Mouse (Mus musculus) right cerebral cortex, adult 18-20 months (tissue): ENCODE data around the gene Irgm2.
"Not testable (repeated sequence)": the region's sequence is repeated elsewhere in the genome, so short reads cannot be mapped to it uniquely, and the experiment has no call there.

Experiments used
- DNase-seq: peaks from one replicate; pipeline ENCODE4 v3.0.0; 2022; ENCODE audit warnings: mixed read lengths

Irgm2 gene

GRCm38 (mm10) chr11:58199229-58200037 is at the start of gene Irgm2, which contains the start of gene Igtp:
Gene Irgm2, plus strand, starts transcription at chr11:58199618.
Gene Igtp, plus strand, starts transcription at chr11:58199556.
- peak; percentile 51 for DNase-seq

- DNase-seq, result no peak
Observed at GRCm38 (mm10) chr11:58155458-58155857, 44.0 kb upstream of the Irgm2 start.

- no peak for DNase-seq
Observed at GRCm38 (mm10) chr11:58156871-58157270, 42.5 kb upstream of the Irgm2 start.

- no peak for DNase-seq
Observed at GRCm38 (mm10) chr11:58165072-58165471, 34.3 kb upstream of the Irgm2 start.

- DNase-seq, result no peak
Observed at GRCm38 (mm10) chr11:58167822-58168166, 31.6 kb upstream of the Irgm2 start.

- DNase-seq, result peak; percentile 89
Observed at GRCm38 (mm10) chr11:58168167-58168915, 31.1 kb upstream of the Irgm2 start, which contains the start of gene Gemin5. Gene Gemin5, minus strand, starts transcription at chr11:58168539.

GRCm38 (mm10) chr11:58169666-58170065 is 29.8 kb upstream of the Irgm2 start:
- no peak for DNase-seq

- DNase-seq, result peak; percentile 96
Observed at GRCm38 (mm10) chr11:58171459-58172091, 27.8 kb upstream of the Irgm2 start, which contains the start of gene Mrpl22. Gene Mrpl22, plus strand, starts transcription at chr11:58171661.

- DNase-seq, result peak; percentile 88
Observed at GRCm38 (mm10) chr11:58179563-58179962, 19.9 kb upstream of the Irgm2 start.

GRCm38 (mm10) chr11:58179986-58180385 is 19.4 kb upstream of the Irgm2 start:
- not testable (repeated sequence) for DNase-seq

- no peak for DNase-seq
Observed at GRCm38 (mm10) chr11:58180756-58181155, 18.7 kb upstream of the Irgm2 start.

GRCm38 (mm10) chr11:58183579-58183978 is 15.8 kb upstream of the Irgm2 start:
- no peak for DNase-seq

- DNase-seq, result no peak
Observed at GRCm38 (mm10) chr11:58189675-58190074, 9.7 kb upstream of the Irgm2 start.

- no peak for DNase-seq
Observed at GRCm38 (mm10) chr11:58193326-58193725, 6.1 kb upstream of the Irgm2 start.

GRCm38 (mm10) chr11:58193860-58194520 is 5.4 kb upstream of the Irgm2 start:
- DNase-seq, result no peak

- DNase-seq, result no peak
Observed at GRCm38 (mm10) chr11:58198663-58199062, 755 bp upstream of the Irgm2 start.

- DNase-seq, result no peak
Observed at GRCm38 (mm10) chr11:58200226-58200625, 808 bp downstream of the Irgm2 start.

GRCm38 (mm10) chr11:58201052-58201451 is 1.6 kb downstream of the Irgm2 start:
- DNase-seq, result no peak

- DNase-seq, result no peak
Observed at GRCm38 (mm10) chr11:58210321-58210886, 11.0 kb downstream of the Irgm2 start.

GRCm38 (mm10) chr11:58211062-58211681 is 11.8 kb downstream of the Irgm2 start:
- DNase-seq, result no peak

GRCm38 (mm10) chr11:58211682-58212067 is 12.3 kb downstream of the Irgm2 start:
- DNase-seq, result no peak
